Mouse (Mus musculus) MEL (cell line): ENCODE data around the gene Pum1. TPM values are rescaled to one million over a fixed set of nuclear protein-coding genes. Genes with fewer than 3 reads are reported as not detected.

ENCODE experiments used
- DNase-seq: peaks from one replicate; pipeline ENCODE4 v3.0.0; 2011; ENCODE audit warnings: low read depth, low spot score
- H3K27ac ChIP-seq: 2 replicates; pipeline ENCODE4 v1.5.1; 2012; ENCODE audit warnings: low read depth, mild to moderate bottlenecking, control low read depth, low read length, moderate library complexity; ENCODE audit not compliant: control insufficient read depth
- H3K27me3 ChIP-seq, 2 experiments: fragments of 150-350 bp in 1 of 2; sonication (generic) in 1 of 2; 2 replicates each; pipeline ENCODE4 v1.6.1; 2012; ENCODE audit warnings: low read length in 2 of 2, mild to moderate bottlenecking in 2 of 2, improper control_type of control experiment in 1 of 2, moderate library complexity in 1 of 2; ENCODE audit not compliant: insufficient read depth in 2 of 2, control insufficient read depth in 1 of 2
- H3K36me3 ChIP-seq, 2 experiments: 2 replicates each; pipeline ENCODE4 v1.6.1; 2012 to 2014; ENCODE audit warnings: low read length in 2 of 2, improper control_type of control experiment in 1 of 2, inconsistent platforms in 1 of 2, mild to moderate bottlenecking in 1 of 2; ENCODE audit not compliant: insufficient read depth in 2 of 2, control insufficient read depth in 1 of 2
- H3K4me1 ChIP-seq, 2 experiments: fragments of 150-350 bp in 1 of 2; sonication (generic) in 1 of 2; 2 replicates each; pipeline ENCODE4 v1.6.1; 2012; ENCODE audit warnings: low read length in 2 of 2, improper control_type of control experiment in 1 of 2, mild to moderate bottlenecking in 1 of 2; ENCODE audit not compliant: insufficient read depth in 2 of 2, control insufficient read depth in 1 of 2
- H3K4me3 ChIP-seq, 2 experiments: fragments of 150-350 bp in 1 of 2; sonication (generic) in 1 of 2; 2 replicates each; pipeline ENCODE4 v1.5.1; 2012; ENCODE audit warnings: low read depth in 2 of 2, low read length in 2 of 2, mild to moderate bottlenecking in 2 of 2, moderate library complexity in 2 of 2, control low read depth in 1 of 2, improper control_type of control experiment in 1 of 2; ENCODE audit not compliant: control insufficient read depth in 1 of 2, insufficient read depth in 1 of 2
- H3K79me2 ChIP-seq: 2 replicates; pipeline ENCODE4 v1.6.1; 2012; ENCODE audit warnings: mild to moderate bottlenecking, low read length, moderate library complexity; ENCODE audit not compliant: control insufficient read depth, poor library complexity, insufficient read depth
- H3K9ac ChIP-seq: 2 replicates; pipeline ENCODE4 v1.6.1; 2012; ENCODE audit warnings: low read depth, mild to moderate bottlenecking, control low read depth, low read length, moderate library complexity; ENCODE audit not compliant: control insufficient read depth, poor library complexity, severe bottlenecking
- H3K9me3 ChIP-seq: fragments of 150-350 bp; sonication (generic); replicated peaks from 2 replicates; pipeline ENCODE4 v1.6.1; 2012; ENCODE audit warnings: mild to moderate bottlenecking, low read length, improper control_type of control experiment, moderate library complexity; ENCODE audit not compliant: insufficient read depth
- BHLHE40 ChIP-seq: IDR thresholded peaks from 2 replicates; pipeline ENCODE4 v1.6.1; 2012; ENCODE audit warnings: low read depth, mild to moderate bottlenecking, inconsistent platforms, low read length, improper control_type of control experiment, borderline replicate concordance
- CHD1 ChIP-seq: IDR thresholded peaks from 2 replicates; pipeline ENCODE4 v1.6.1; 2012; ENCODE audit warnings: low read depth, mild to moderate bottlenecking, inconsistent platforms, low read length, improper control_type of control experiment
- CTCF ChIP-seq, 3 experiments: IDR thresholded peaks in 2 of 3; conservative IDR thresholded peaks in 1 of 3; 2 replicates each; pipeline ENCODE4 v1.5.1; 2011 to 2012; ENCODE audit warnings: low read length in 3 of 3, low read depth in 2 of 3, mild to moderate bottlenecking in 2 of 3, improper control_type of control experiment in 1 of 3, inconsistent platforms in 1 of 3, mixed read lengths in 1 of 3, moderate library complexity in 1 of 3; ENCODE audit not compliant: control insufficient read depth in 1 of 3, insufficient read depth in 1 of 3, poor library complexity in 1 of 3, severe bottlenecking in 1 of 3
- E2F4 ChIP-seq: IDR thresholded peaks from 2 replicates; pipeline ENCODE4 v1.6.1; 2011; ENCODE audit warnings: low read depth, low read length, improper control_type of control experiment, borderline replicate concordance
- ELF1 ChIP-seq: IDR thresholded peaks from 2 replicates; pipeline ENCODE4 v1.6.1; 2014; ENCODE audit warnings: low read depth, mild to moderate bottlenecking, inconsistent platforms, low read length, improper control_type of control experiment, moderate library complexity
- EP300 ChIP-seq, 2 experiments: IDR thresholded peaks; 2 replicates each; pipeline ENCODE4 v1.6.1; 2011; ENCODE audit warnings: improper control_type of control experiment in 2 of 2, low read length in 2 of 2, low read depth in 1 of 2, mild to moderate bottlenecking in 1 of 2
- GATA1 ChIP-seq: IDR thresholded peaks from 2 replicates; pipeline ENCODE4 v1.6.1; 2011; ENCODE audit warnings: low read depth, low read length, improper control_type of control experiment
- HCFC1 ChIP-seq: IDR thresholded peaks from 2 replicates; pipeline ENCODE4 v1.6.1; 2012; ENCODE audit warnings: low read depth, mild to moderate bottlenecking, inconsistent platforms, low read length, improper control_type of control experiment, moderate library complexity
- KAT2A ChIP-seq: conservative IDR thresholded peaks from 2 replicates; pipeline ENCODE4 v1.6.1; 2012; ENCODE audit warnings: low read depth, low read length, improper control_type of control experiment, inconsistent platforms
- MAX ChIP-seq: IDR thresholded peaks from 2 replicates; pipeline ENCODE4 v1.6.1; 2011; ENCODE audit warnings: low read length, improper control_type of control experiment
- MYB ChIP-seq: IDR thresholded peaks from 2 replicates; pipeline ENCODE4 v1.6.1; 2011; ENCODE audit warnings: mild to moderate bottlenecking, low read depth, low read length, improper control_type of control experiment
- NELFE ChIP-seq: IDR thresholded peaks from 2 replicates; pipeline ENCODE4 v1.6.1; 2011; ENCODE audit warnings: low read depth, low read length, improper control_type of control experiment
- RAD21 ChIP-seq: IDR thresholded peaks from 2 replicates; pipeline ENCODE4 v1.6.1; 2011; ENCODE audit warnings: mild to moderate bottlenecking, low read depth, low read length, improper control_type of control experiment
- RCOR1 ChIP-seq: IDR thresholded peaks from 2 replicates; pipeline ENCODE4 v1.6.1; 2012; ENCODE audit warnings: low read depth, mild to moderate bottlenecking, inconsistent platforms, low read length, improper control_type of control experiment
- SIN3A ChIP-seq: IDR thresholded peaks from 2 replicates; pipeline ENCODE4 v1.6.1; 2012; ENCODE audit warnings: low read length, improper control_type of control experiment, inconsistent platforms
- SMC3 ChIP-seq: IDR thresholded peaks from 2 replicates; pipeline ENCODE4 v1.6.1; 2011; ENCODE audit warnings: low read depth, low read length, improper control_type of control experiment
- TAL1 ChIP-seq: IDR thresholded peaks from 2 replicates; pipeline ENCODE4 v1.6.1; 2012; ENCODE audit warnings: mild to moderate bottlenecking, inconsistent platforms, low read length, moderate library complexity, mixed read lengths
- TCF12 ChIP-seq: IDR thresholded peaks from 2 replicates; pipeline ENCODE4 v1.6.1; 2014; ENCODE audit warnings: low read depth, mild to moderate bottlenecking, inconsistent platforms, low read length, improper control_type of control experiment, moderate library complexity
- UBTF ChIP-seq: IDR thresholded peaks from 2 replicates; pipeline ENCODE4 v1.6.1; 2012; ENCODE audit warnings: low read depth, mild to moderate bottlenecking, inconsistent platforms, low read length, improper control_type of control experiment, moderate library complexity, borderline replicate concordance; ENCODE audit not compliant: insufficient read depth
- ZC3H11A ChIP-seq: IDR thresholded peaks from 2 replicates; pipeline ENCODE4 v1.6.1; 2012; ENCODE audit warnings: low read depth, mild to moderate bottlenecking, inconsistent platforms, low read length, improper control_type of control experiment
- ZKSCAN1 ChIP-seq: IDR thresholded peaks from 2 replicates; pipeline ENCODE4 v1.6.1; 2012; ENCODE audit warnings: low read depth, mild to moderate bottlenecking, inconsistent platforms, low read length, improper control_type of control experiment, moderate library complexity
- polyA plus RNA-seq, 2 experiments: library from polyadenylated mRNA; stranded (reverse) in 1 of 2; unstranded in 1 of 2; fragments of >175 nt in 1 of 2; fragments of >200 nt in 1 of 2; gene quantifications; 2 replicates each; pipeline versions ENCODE4 v1.2.1 to v1.2.4; 2012; ENCODE audit warnings: low replicate concordance in 2 of 2, low read depth in 1 of 2; ENCODE audit not compliant: insufficient read length in 2 of 2, insufficient read depth in 1 of 2, missing spikeins in 1 of 2
- total RNA-seq: library from RNA; depleted of rRNA; stranded (reverse); fragments of 300-350 nt; gene quantifications from 2 replicates; pipeline ENCODE4 v1.2.3, GENCODE M21; 2012

Gene Pum1
- total and polyA plus RNA-seq, 3 experiments = 31.9 to 46.2 (median 36.1) TPM

GRCm38 (mm10) chr4:130806746-130807145 lies 143.6 kb downstream of the Pum1 start:
- no peak for TF ChIP-seq TAL1
- TF ChIP-seq MYB = no peak
- no peak for TF ChIP-seq GATA1
- TF ChIP-seq, all 39 proteins: peak for 0
- no peak overlapping the region for H3K27ac ChIP-seq
- H3K9me3 ChIP-seq = no peaks in the 10 kb centered on the region
- no peaks in the 10 kb centered on the region for H3K36me3 ChIP-seq
- H3K4me1 ChIP-seq = no peaks in the 10 kb centered on the region
- no peak overlapping the region for H3K9ac ChIP-seq
- no peak for DNase-seq
- H3K27me3 ChIP-seq = no peaks in the 10 kb centered on the region
- no peaks in the 10 kb centered on the region for H3K79me2 ChIP-seq
- H3K4me3 ChIP-seq = no peak overlapping the region

GRCm38 (mm10) chr4:130809784-130810183 lies 146.7 kb downstream of the Pum1 start:
- no peak for DNase-seq
- H3K27ac ChIP-seq = no peak overlapping the region
- no peak for TF ChIP-seq TAL1
- no peak for TF ChIP-seq SMC3
- TF ChIP-seq GATA1 = no peak
- no peak for TF ChIP-seq KAT2A
- TF ChIP-seq ZKSCAN1 = no peak
- TF ChIP-seq SIN3A = no peak
- TF ChIP-seq HCFC1 = no peak
- TF ChIP-seq TCF12 = no peak
- TF ChIP-seq EP300 (IDR thresholded peaks at IDR 0.05; ENCODE audit: low read depth in 1 of 2, low read length in 2 of 2) = no peak
- TF ChIP-seq NELFE = no peak
- TF ChIP-seq CTCF (IDR thresholded peaks at IDR 0.05 in 2 of 3, conservative IDR thresholded peaks at IDR 0.05 in 1 of 3; ENCODE audit: control insufficient read depth in 1 of 3, insufficient read depth in 1 of 3, low read depth in 2 of 3, low read length in 3 of 3, poor library complexity in 1 of 3, severe bottlenecking in 1 of 3) = no peak
- TF ChIP-seq ZC3H11A = no peak
- no peak for TF ChIP-seq MAX
- no peak for TF ChIP-seq RAD21
- no peak for TF ChIP-seq ELF1
- TF ChIP-seq, all 39 proteins: peak for 0
- Histone ChIP-seq H3K79me2 (no peaks in the 10 kb centered on the region), H3K27me3 (no peaks in the 10 kb centered on the region), H3K9ac (no peak overlapping the region), H3K4me3 (no peak overlapping the region), H3K36me3 (no peaks in the 10 kb centered on the region), H3K4me1 (no peaks in the 10 kb centered on the region), H3K9me3 (no peaks in the 10 kb centered on the region)

- no peaks in the 10 kb centered on the region for H3K36me3 ChIP-seq
- H3K27me3 ChIP-seq = no peaks in the 10 kb centered on the region
- no peaks in the 10 kb centered on the region for H3K79me2 ChIP-seq
- H3K27ac ChIP-seq = no peak overlapping the region
- no peak overlapping the region for H3K4me3 ChIP-seq
- H3K4me1 ChIP-seq = no peaks in the 10 kb centered on the region
- DNase-seq = no peak
- H3K9ac ChIP-seq = no peak overlapping the region
- H3K9me3 ChIP-seq = no peaks in the 10 kb centered on the region
- TF ChIP-seq E2F4 = no peak
- no peak for TF ChIP-seq BHLHE40
- no peak for TF ChIP-seq UBTF
- TF ChIP-seq CHD1 = no peak
- TF ChIP-seq RCOR1 = no peak
These were observed 147.7 kb downstream of the Pum1 start for GRCm38 (mm10) chr4:130810845-130811244.
